Mouse (Mus musculus) forebrain, embryonic 11.5 days (tissue): ENCODE results near the gene Hebp1. TPM values are rescaled to one million over a fixed set of nuclear protein-coding genes. Genes with fewer than 3 reads are reported as not detected.

Experiments
- ATAC-seq: fragments of 200-750 bp; cut with Nextera tagmentation; replicated peaks from 2 replicates; pipeline ENCODE4 v1.8.0; 2017; ENCODE audit warnings: moderate TSS enrichment; ENCODE audit not compliant: low FRiP score
- DNase-seq: peaks from one replicate; pipeline ENCODE4 v3.0.0-alpha.2; 2017; ENCODE audit warnings: low spot score
- H3K27ac ChIP-seq: fragments of 300-500 bp; sonication (generic); 2 replicates; pipeline ENCODE4 v1.5.1; 2014; ENCODE audit warnings: low read depth, low read length
- H3K27me3 ChIP-seq: fragments of 300-500 bp; sonication (generic); 2 replicates; pipeline ENCODE4 v1.6.1; 2014; ENCODE audit warnings: mild to moderate bottlenecking, low read length, mixed read lengths; ENCODE audit not compliant: control insufficient read depth, insufficient read depth
- H3K36me3 ChIP-seq: fragments of 300-500 bp; sonication (generic); 2 replicates; pipeline ENCODE4 v1.6.1; 2014; ENCODE audit warnings: mild to moderate bottlenecking, low read length, moderate library complexity, mixed read lengths; ENCODE audit not compliant: control insufficient read depth, insufficient read depth
- H3K4me1 ChIP-seq: fragments of 300-500 bp; sonication (generic); replicated peaks from 2 replicates; pipeline ENCODE4 v1.6.1; 2014; ENCODE audit warnings: low read length, mixed read lengths; ENCODE audit not compliant: control insufficient read depth, insufficient read depth
- H3K4me2 ChIP-seq: fragments of 300-500 bp; sonication (generic); 2 replicates; pipeline ENCODE4 v1.6.1; 2014; ENCODE audit warnings: low read depth, mild to moderate bottlenecking, low read length, moderate library complexity, mixed read lengths; ENCODE audit not compliant: severe bottlenecking
- H3K4me3 ChIP-seq: fragments of 300-500 bp; sonication (generic); 2 replicates; pipeline ENCODE4 v1.5.1; 2014; ENCODE audit warnings: low read depth, low read length
- H3K9ac ChIP-seq: fragments of 300-500 bp; sonication (generic); 2 replicates; pipeline ENCODE4 v1.6.1; 2014; ENCODE audit warnings: low read length
- H3K9me3 ChIP-seq: fragments of 300-500 bp; sonication (generic); 2 replicates; pipeline ENCODE4 v1.6.1; 2016; ENCODE audit warnings: low read length, mixed read lengths; ENCODE audit not compliant: control insufficient read depth
- WGBS: fragments of 180-500 bp; shearing (Covaris S2); extraction: QIAGEN DNeasy Blood & Tissue Kit; methylation state at CpG from one replicate; pipeline ENCODE4 v1.1.7; 2014; 5-methylcytosine and 5-hydroxymethylcytosine counted together
- polyA plus RNA-seq: library from polyadenylated mRNA; unstranded; fragments of >200 nt; fragmentation: Nextera tagmentation; extraction: Ambion mirVana; gene quantifications from 2 replicates; pipeline ENCODE4 v1.2.1, GENCODE M21; 2014

Hebp1 gene
- polyA plus RNA-seq, 1 experiment from 2014 or later, result 3.0 TPM

DNA sequence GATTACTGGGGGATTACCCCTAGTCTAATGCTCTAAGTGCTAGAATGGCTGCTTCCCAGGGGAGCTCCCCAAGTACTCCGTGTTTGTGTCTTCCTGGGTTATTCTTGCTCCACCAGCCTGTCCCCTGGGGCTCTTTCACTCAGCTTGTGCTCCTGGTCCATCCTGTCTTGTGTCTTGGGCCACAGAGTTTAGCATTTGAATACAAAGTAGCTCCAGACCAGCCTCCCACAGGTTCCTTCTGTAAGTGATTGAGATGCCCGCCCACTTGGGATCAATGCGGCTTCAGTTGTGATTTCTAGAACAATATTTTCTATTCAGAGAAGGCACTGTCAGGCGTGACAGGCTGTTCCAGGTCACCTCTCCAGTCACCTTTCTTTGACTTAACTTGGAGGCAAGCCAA lies 4.1 kb downstream of the Hebp1 start:
- ATAC-seq, result no peak

DNA sequence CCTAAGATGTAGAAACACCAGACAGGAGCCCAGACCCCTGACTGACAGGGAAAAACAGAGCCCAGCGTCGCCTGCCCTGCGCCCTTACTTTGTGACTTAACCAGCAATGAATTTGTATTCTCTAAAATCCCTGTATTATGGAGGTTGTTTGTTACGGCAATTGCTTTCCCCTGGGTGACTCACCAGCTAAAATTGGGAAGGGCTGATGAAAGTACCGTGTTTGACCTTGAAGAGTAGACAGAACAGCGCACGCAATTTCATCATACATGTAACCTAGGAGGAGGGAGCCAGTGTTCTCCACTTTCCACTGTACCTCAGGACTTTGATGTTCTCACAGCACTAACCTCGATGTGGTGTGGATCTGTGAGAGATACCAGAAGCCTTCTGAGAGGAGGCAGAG lies 4.8 kb downstream of the Hebp1 start:
- Histone ChIP-seq H3K4me2 (no peak overlapping the region), H3K36me3 (no peaks in the 10 kb centered on the region), H3K27ac (no peak overlapping the region)

More for the DNA sequence above, 4.1 kb downstream of the Hebp1 start:
- no peaks in the 10 kb centered on the region for H3K9me3 ChIP-seq
- no peaks in the 10 kb centered on the region for H3K27me3 ChIP-seq
- no peak overlapping the region for H3K27ac ChIP-seq
- H3K4me2 ChIP-seq, result no peak overlapping the region
- WGBS, result 39% methylated on average over 4 of the region's 4 CpGs
- no peaks in the 10 kb centered on the region; the same call in 1 of the 2 replicates for H3K4me1 ChIP-seq
- no peak overlapping the region for H3K4me3 ChIP-seq
- no peak for DNase-seq
- no peaks in the 10 kb centered on the region for H3K36me3 ChIP-seq
- no peak overlapping the region for H3K9ac ChIP-seq

DNA sequence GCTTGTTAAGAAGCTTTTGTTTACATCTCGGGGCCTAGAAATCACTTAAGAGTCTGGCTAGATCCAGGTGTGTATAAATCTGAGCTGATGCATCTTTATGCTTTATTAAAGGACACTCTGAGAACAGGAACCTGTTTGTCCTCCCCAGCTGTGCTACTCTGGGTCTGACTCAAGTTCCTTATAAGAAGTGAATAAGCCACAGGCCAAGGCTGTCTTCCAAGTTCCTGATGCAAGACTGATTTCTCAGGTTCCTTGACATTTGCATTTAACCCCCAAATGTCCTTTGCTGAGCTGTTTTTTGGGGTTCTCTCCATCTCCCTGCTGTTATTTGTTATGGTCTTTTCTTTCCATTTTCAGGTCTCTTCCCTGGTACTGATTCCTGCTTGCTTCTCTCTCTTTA lies 5.9 kb downstream of the Hebp1 start:
- WGBS, result 79% methylated on average over 1 of the region's 1 CpGs
- Histone ChIP-seq H3K27me3 (no peaks in the 10 kb centered on the region), H3K4me1 (no peaks in the 10 kb centered on the region; the same call in 1 of the 2 replicates), H3K4me3 (no peak overlapping the region), H3K9me3 (no peaks in the 10 kb centered on the region), H3K27ac (no peak overlapping the region), H3K9ac (no peak overlapping the region), H3K4me2 (no peak overlapping the region), H3K36me3 (no peaks in the 10 kb centered on the region)
- ATAC-seq (no peak), DNase-seq (no peak)

More for the DNA sequence above, 4.8 kb downstream of the Hebp1 start:
- H3K4me3 ChIP-seq, result no peak overlapping the region
- no peak for DNase-seq
- H3K27me3 ChIP-seq, result no peaks in the 10 kb centered on the region
- ATAC-seq, result no peak
- H3K9me3 ChIP-seq, result no peaks in the 10 kb centered on the region
- 78% methylated on average over 8 of the region's 8 CpGs for WGBS
- H3K9ac ChIP-seq, result no peak overlapping the region
- no peaks in the 10 kb centered on the region; the same call in 1 of the 2 replicates for H3K4me1 ChIP-seq

DNA sequence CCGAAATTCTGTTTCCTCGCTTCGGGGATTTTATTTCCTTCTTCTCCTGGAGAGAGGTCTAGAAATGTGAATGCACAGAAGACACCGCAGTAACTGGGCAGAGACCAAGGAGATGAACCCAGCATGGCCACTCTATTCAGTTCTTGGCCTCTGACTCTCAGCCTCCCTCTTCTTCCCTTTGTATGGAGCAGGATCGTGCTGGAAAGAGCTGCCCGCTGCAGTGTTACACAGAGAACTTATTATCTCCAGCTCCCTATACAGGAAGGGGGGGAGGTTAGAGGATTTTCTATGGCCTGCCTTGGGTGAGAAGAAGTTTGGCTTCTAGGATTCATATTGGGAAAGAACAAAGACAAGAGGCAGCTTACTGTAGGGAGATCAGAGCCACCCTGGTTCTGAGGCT lies 7.7 kb downstream of the Hebp1 start:
- DNase-seq (no peak), ATAC-seq (no peak)
- Histone ChIP-seq H3K4me3 (no peak overlapping the region), H3K27me3 (no peaks in the 10 kb centered on the region), H3K9me3 (no peaks in the 10 kb centered on the region), H3K36me3 (no peaks in the 10 kb centered on the region), H3K27ac (no peak overlapping the region), H3K9ac (no peak overlapping the region), H3K4me1 (no peaks in the 10 kb centered on the region; the same call in 1 of the 2 replicates), H3K4me2 (no peak overlapping the region)
- 55% methylated on average over 6 of the region's 6 CpGs for WGBS

DNA sequence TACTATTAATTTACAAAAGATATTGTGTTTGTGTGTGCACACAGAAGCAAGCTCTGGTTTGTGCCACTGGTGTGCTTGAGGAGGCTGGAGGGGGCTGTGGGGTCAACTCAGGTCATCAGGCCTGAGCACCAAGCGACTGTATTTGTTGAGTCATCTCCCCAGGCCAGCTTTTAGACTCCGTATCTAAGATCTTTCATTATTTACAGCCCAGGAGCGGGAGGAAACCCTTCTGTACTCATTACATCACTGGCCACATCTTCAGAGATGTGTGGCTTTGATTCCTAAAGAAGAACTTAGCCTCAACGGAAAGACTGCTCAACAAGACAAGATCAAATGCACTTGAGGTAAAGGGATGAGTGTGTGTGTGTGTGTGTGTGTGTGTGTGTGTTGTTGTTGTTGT lies 9.2 kb downstream of the Hebp1 start:
- ATAC-seq, result no peak
- Histone ChIP-seq H3K4me1 (no peaks in the 10 kb centered on the region; the same call in 1 of the 2 replicates), H3K9me3 (no peaks in the 10 kb centered on the region), H3K9ac (no peak overlapping the region), H3K4me2 (no peak overlapping the region), H3K27me3 (no peaks in the 10 kb centered on the region), H3K36me3 (no peaks in the 10 kb centered on the region), H3K4me3 (no peak overlapping the region), H3K27ac (no peak overlapping the region)
- 83% methylated on average over 4 of the region's 4 CpGs for WGBS
- DNase-seq, result no peak

DNA sequence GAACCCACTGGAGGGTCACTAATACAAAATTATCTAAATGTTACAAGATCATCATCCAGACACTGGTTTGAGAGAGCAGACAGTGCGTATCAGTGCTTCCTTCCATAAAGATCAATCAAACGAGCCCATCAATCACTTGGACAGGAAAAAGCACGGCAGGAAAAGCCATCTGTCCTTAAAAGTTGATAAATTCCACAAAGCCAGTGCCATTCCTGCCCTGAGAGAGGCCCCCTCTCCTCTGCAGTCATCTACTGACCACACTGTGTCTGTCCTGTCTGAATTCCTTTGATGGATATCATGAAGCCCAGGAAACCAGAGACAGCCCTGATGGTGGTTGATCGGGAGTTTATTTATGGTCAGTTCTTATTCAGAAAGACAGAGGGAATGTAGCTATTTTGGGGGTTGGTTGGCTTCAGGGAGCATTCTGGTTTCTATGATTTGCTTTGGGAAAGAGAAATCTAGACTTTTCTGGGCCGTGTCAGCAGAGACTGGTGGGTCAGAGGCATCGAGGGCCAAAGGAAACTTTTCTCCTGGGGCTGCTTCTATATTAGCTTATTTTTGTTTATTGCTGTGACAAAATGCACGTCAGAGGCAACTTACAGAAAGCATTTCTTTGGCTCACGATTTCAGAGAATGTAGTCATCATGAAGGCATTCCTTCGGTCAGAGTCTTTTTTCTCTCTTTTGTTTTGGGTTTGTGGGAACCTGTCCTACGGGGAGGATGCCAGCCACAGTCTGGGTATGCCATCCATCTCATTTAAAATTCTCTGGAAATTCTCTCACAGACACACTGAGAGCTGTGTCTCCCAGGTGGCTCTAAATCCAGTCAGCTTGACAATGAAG lies 10.5 kb downstream of the Hebp1 start:
- H3K27ac ChIP-seq, result no peak overlapping the region
- no peak overlapping the region for H3K9ac ChIP-seq
- DNase-seq, result no peak
- no peak overlapping the region for H3K4me3 ChIP-seq
- H3K4me2 ChIP-seq, result no peak overlapping the region
- no peaks in the 10 kb centered on the region for H3K27me3 ChIP-seq
- no peak for ATAC-seq
- no peaks in the 10 kb centered on the region; the same call in 1 of the 2 replicates for H3K4me1 ChIP-seq
- WGBS, result 85% methylated on average over 10 of the region's 10 CpGs
- no peaks in the 10 kb centered on the region for H3K36me3 ChIP-seq
- no peaks in the 10 kb centered on the region for H3K9me3 ChIP-seq

DNA sequence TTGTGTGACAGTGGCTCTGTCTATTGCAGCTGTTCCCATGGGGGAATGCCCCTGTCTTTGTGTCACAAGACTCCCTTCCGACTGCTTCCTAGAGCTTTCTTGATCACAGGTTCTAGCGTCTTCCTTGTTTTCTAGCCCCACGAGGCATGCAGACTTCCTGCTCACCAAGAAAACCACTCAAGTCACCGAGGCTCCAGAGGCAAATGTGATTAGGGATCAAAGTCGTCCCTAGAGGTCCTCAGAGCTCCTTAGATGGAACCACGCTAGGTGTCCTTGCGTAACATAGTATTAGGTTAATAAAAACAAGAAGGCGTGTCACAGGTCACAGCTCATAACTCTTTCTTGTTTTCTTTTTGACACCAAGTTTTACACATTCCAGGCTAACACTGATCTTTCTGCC lies 13.9 kb downstream of the Hebp1 start:
- Histone ChIP-seq H3K4me1 (no peaks in the 10 kb centered on the region), H3K27ac (no peak overlapping the region), H3K9me3 (no peaks in the 10 kb centered on the region), H3K27me3 (no peaks in the 10 kb centered on the region), H3K36me3 (no peaks in the 10 kb centered on the region), H3K4me2 (no peak overlapping the region), H3K9ac (no peak overlapping the region), H3K4me3 (no peak overlapping the region)
- WGBS, result 61% methylated on average over 8 of the region's 8 CpGs
- ATAC-seq (no peak), DNase-seq (no peak)

DNA sequence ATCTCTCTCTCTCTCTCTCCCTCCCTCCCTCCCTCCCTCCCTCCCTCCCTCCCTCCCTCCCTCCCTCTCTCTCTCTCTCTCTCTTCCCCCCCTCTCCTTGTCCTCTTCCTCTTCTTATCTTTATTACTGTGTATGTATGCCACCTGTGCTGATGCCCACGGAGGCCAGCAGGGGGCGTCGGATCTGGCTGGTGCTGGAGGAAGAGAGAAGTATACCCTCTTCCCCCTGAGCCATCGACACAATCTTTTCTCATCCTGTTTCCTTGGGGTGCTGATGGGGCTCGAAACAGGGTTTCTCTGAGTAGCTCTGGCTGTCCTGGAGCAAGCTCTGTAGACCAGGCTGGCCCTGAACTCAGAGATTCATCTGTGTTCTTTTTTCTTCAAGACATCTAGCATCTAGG lies 14.9 kb downstream of the Hebp1 start:
- Histone ChIP-seq H3K9ac (no peak overlapping the region), H3K36me3 (no peaks in the 10 kb centered on the region), H3K4me3 (no peak overlapping the region), H3K4me1 (no peaks in the 10 kb centered on the region), H3K9me3 (no peaks in the 10 kb centered on the region), H3K27me3 (no peaks in the 10 kb centered on the region), H3K4me2 (no peak overlapping the region), H3K27ac (no peak overlapping the region)
- DNase-seq (no peak), ATAC-seq (no peak)
- 62% methylated on average over 5 of the region's 5 CpGs for WGBS

DNA sequence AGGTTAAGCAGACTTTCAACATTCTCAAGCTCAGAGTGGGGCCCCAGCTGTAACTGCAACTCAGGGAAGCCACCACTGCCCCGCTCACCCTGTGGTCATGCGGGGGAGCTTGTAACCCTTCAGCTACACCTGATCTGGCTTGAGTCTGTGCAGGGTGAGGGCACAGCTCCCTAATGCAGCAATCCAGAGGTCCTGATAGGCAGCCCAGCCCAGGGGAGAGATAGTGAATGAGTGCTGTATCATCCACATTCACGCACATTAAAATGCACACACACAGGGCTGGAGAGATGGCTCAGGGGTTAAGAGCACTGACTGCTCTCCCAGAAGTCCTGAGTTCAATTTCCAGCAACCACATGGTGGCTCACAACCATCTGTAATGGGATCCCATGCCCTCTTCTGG lies 19.2 kb downstream of the Hebp1 start:
- WGBS, result 57% methylated on average over 3 of the region's 3 CpGs
- ATAC-seq (no peak), DNase-seq (no peak)
- no peak overlapping the region for H3K9ac ChIP-seq
- no peak overlapping the region for H3K4me3 ChIP-seq
- H3K27me3 ChIP-seq, result no peaks in the 10 kb centered on the region
- no peak overlapping the region for H3K4me2 ChIP-seq
- H3K4me1 ChIP-seq, result no peaks in the 10 kb centered on the region
- no peak overlapping the region for H3K27ac ChIP-seq
- H3K36me3 ChIP-seq, result no peaks in the 10 kb centered on the region
- H3K9me3 ChIP-seq, result no peaks in the 10 kb centered on the region
